10 mouse cellular contexts compared by ENCODE assay signal in the genomic region with DNA sequence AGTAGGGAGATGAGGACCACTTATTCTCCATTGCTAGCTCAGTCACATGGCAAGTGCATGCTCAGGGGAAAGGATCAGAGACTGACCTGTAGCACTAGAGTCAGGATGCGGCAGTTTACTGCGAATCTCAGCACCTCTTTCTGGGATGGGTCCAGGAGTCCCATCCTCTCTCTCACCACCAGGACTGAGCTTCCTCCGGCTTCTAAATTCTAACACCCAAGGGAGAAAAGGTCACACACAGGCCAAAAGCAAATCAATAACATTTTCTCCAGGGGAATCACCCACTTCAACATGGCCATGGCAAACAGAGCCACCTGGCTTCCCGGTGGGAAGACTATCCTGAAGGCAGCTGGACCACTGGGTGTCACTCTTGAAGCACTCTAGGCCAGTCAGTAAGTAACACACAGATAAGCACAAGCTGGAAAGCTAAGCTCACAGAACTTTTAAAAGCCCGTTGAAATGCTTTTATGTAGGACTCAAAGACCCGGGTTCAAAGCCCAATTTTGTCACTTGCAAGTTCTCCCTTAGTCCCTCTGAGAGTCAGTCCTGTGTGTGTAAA. TPM values are rescaled to one million over a fixed set of nuclear protein-coding genes. Genes with fewer than 3 reads are reported as not detected.
DNase-seq lines count a peak whose midpoint lies in the region; ATAC-seq and TF ChIP-seq lines count a peak whose summit lies in the region.
"Had no signal": no experiment of that assay in that cellular context is flagged by ENCODE, and none has a peak within 500 bp of the region (broad histone marks: within the 10 kb centered on the region; RNA-seq: fewer than 3 reads in every experiment).

No protein-coding gene starts in this region.

- peaks cover 42% of the 10 kb centered on the region for H3K4me1 ChIP-seq in forebrain, embryonic 13.5 days
- H3K4me1 ChIP-seq in forebrain, embryonic 10.5 days, result peaks cover 60% of the 10 kb centered on the region
- peaks cover 6% of the 10 kb centered on the region for H3K4me1 ChIP-seq in liver, adult 2 months (ENCODE audit: control insufficient read depth, insufficient read depth, low read length)
- peaks cover 7% of the 10 kb centered on the region for H3K4me1 ChIP-seq in embryonic fibroblast, embryonic 13.5 days (ENCODE audit: control insufficient read depth, insufficient read depth, low read length)

- 0 out of 2 replicates have a peak overlapping the region, but pooled peaks have one; percentile 6 for H3K4me2 ChIP-seq in forebrain, embryonic 13.5 days

- H3K27ac ChIP-seq in forebrain, embryonic 13.5 days, result no peak overlapping the region
- no peak overlapping the region for H3K27ac ChIP-seq in forebrain, embryonic 10.5 days
- H3K27ac ChIP-seq in liver, adult 2 months (replicated peaks; ENCODE audit: insufficient read depth, low read depth, low read length), result no peak overlapping the region
- H3K27ac ChIP-seq in embryonic fibroblast, embryonic 13.5 days (ENCODE audit: insufficient read depth, low read length), result no peak overlapping the region
- H3K27ac ChIP-seq: macrophage had no signal

- TF ChIP-seq CTCF in liver, adult 2 months (IDR thresholded peaks at IDR 0.05; ENCODE audit: low read depth, low read length), result peak; percentile 22; the same call in 1 of the 2 replicates
- peak; percentile 46; the same call in 1 of the 2 replicates for TF ChIP-seq CTCF in embryonic fibroblast, embryonic 13.5 days (IDR thresholded peaks at IDR 0.05; ENCODE audit: borderline replicate concordance, insufficient read depth, low read length)

- no peaks in the 10 kb centered on the region for H3K9me3 ChIP-seq in forebrain, embryonic 13.5 days (replicated peaks)
- no peaks in the 10 kb centered on the region for H3K9me3 ChIP-seq in forebrain, embryonic 10.5 days

- peaks cover 14% of the 10 kb centered on the region for H3K36me3 ChIP-seq in forebrain, embryonic 13.5 days (ENCODE audit: poor library complexity, severe bottlenecking)
- peaks cover 22% of the 10 kb centered on the region for H3K36me3 ChIP-seq in forebrain, embryonic 10.5 days (replicated peaks)
- no peaks in the 10 kb centered on the region; the same call in 1 of the 2 replicates for H3K36me3 ChIP-seq in liver, adult 2 months (ENCODE audit: control insufficient read depth, insufficient read depth, low read length)

- WGBS in forebrain, embryonic 13.5 days, result 70% methylated on average over 6 of the region's 6 CpGs
- 74% methylated on average over 6 of the region's 6 CpGs for WGBS in forebrain, embryonic 10.5 days
- 39% methylated on average over 6 of the region's 6 CpGs for WGBS in liver, adult 2 months

- peak overlapping the region; percentile 21; the same call in 1 of the 2 replicates for H3K9ac ChIP-seq in forebrain, embryonic 13.5 days
- no peak overlapping the region for H3K9ac ChIP-seq in liver, adult 2 months (ENCODE audit: low read depth, low read length)

- no peaks in the 10 kb centered on the region for H3K27me3 ChIP-seq in forebrain, embryonic 13.5 days
- no peaks in the 10 kb centered on the region for H3K27me3 ChIP-seq in forebrain, embryonic 10.5 days (ENCODE audit: poor library complexity, severe bottlenecking)
- no peaks in the 10 kb centered on the region for H3K27me3 ChIP-seq in liver, adult 2 months (ENCODE audit: control insufficient read depth, insufficient read depth, low read length)

- no peak for ATAC-seq in forebrain, embryonic 13.5 days
- ATAC-seq in frontal cortex, adult (ENCODE audit: low TSS enrichment), result no peak

- no peak for DNase-seq in forebrain, embryonic 10.5 days (ENCODE audit: extremely low spot score, low spot score)
- no peak for DNase-seq in liver, adult 2 months (ENCODE audit: extremely low read depth, low read depth, low spot score)
- DNase-seq in liver, result no peak
- DNase-seq in lung, postnatal 10 days, result peak; percentile 51
- DNase-seq in layer of hippocampus, adult 9-11 months, result no peak
- DNase-seq: gastrocnemius, postnatal 36 days had no signal

- no peak overlapping the region for H3K4me3 ChIP-seq in forebrain, embryonic 13.5 days
- no peak overlapping the region for H3K4me3 ChIP-seq in forebrain, embryonic 10.5 days
- no peak overlapping the region for H3K4me3 ChIP-seq in liver, adult 2 months (ENCODE audit: insufficient read depth, low read depth, low read length)
- H3K4me3 ChIP-seq in embryonic fibroblast, embryonic 13.5 days (ENCODE audit: insufficient read depth, low read length), result no peak overlapping the region

- no peaks in the 10 kb centered on the region for H3K79me2 ChIP-seq in liver, adult 2 months (ENCODE audit: control insufficient read depth, insufficient read depth, low read length)

- no peak for TF ChIP-seq POLR2A in liver, adult 2 months (IDR thresholded peaks at IDR 0.05; ENCODE audit: extremely low read depth, insufficient read depth, low read length)
- no peak for TF ChIP-seq POLR2A in embryonic fibroblast, embryonic 13.5 days (IDR thresholded peaks at IDR 0.05; ENCODE audit: low read depth, low read length)

RNA-seq across cellular contexts. Expression of gene Pigv, which starts 2.7 kb away (rescaled TPM):
- polyA plus RNA-seq in forebrain, embryonic 13.5 days (2015; fragmentation: Nextera tagmentation; extraction: Ambion mirVana), result 13.6 and 14.5 TPM in 2 replicates
- 16.3 and 17.3 TPM in 2 replicates for polyA plus RNA-seq in forebrain, embryonic 10.5 days (2016; fragmentation: Nextera tagmentation; extraction: Ambion mirVana)
- 5.9 and 6.4 TPM in 2 replicates for total RNA-seq in liver, adult 2 months (2014; rRNA removed)
- 5.9 and 7.5 TPM in 2 replicates for polyA plus RNA-seq in liver, adult 2 months (2012; rRNA removed)
- 6.9 and 10.4 TPM in 2 replicates for polyA plus RNA-seq in embryonic fibroblast, embryonic 13.5 days (2011; ENCODE audit: insufficient read length, low read depth, missing spikeins)

RNA-seq across cellular contexts. Expression of gene Zdhhc18, which starts 19.8 kb away (rescaled TPM):
- polyA plus RNA-seq in forebrain, embryonic 13.5 days (2015; fragmentation: Nextera tagmentation; extraction: Ambion mirVana), result 3.2 and 4.6 TPM in 2 replicates
- polyA plus RNA-seq in forebrain, embryonic 10.5 days (2016; fragmentation: Nextera tagmentation; extraction: Ambion mirVana), result 2.4 and 2.8 TPM in 2 replicates
- 8.9 and 15.5 TPM in 2 replicates for total RNA-seq in liver, adult 2 months (2014; rRNA removed)
- polyA plus RNA-seq in liver, adult 2 months (2012; rRNA removed), result 18.5 and 21.3 TPM in 2 replicates
- 28.8 and 31.3 TPM in 2 replicates for polyA plus RNA-seq in embryonic fibroblast, embryonic 13.5 days (2011; ENCODE audit: insufficient read length, low read depth, missing spikeins)
